Mouse (Mus musculus) cerebellum, adult 2 months (tissue): ENCODE results near the gene Mrpl23.

Experiments used
- CTCF ChIP-seq: fragments of 200-500 bp; IDR thresholded peaks from 2 replicates; pipeline ENCODE4 v1.5.1; 2011; ENCODE audit warnings: low read depth, mild to moderate bottlenecking, control low read depth, low read length, moderate library complexity, borderline replicate concordance; ENCODE audit not compliant: insufficient read depth
- POLR2A ChIP-seq: fragments of 200-500 bp; IDR thresholded peaks from 2 replicates; pipeline ENCODE4 v1.6.1; 2011; ENCODE audit warnings: low read length, control low read depth, borderline replicate concordance; ENCODE audit not compliant: insufficient read depth

GRCm38 (mm10) chr7:142484780-142485179 is 47.7 kb upstream of the Mrpl23 start:
- TF ChIP-seq CTCF (no peak), POLR2A (no peak)
